Mouse (Mus musculus) megakaryocyte, embryonic 14.5 days (primary cell): ENCODE data around the gene Acot4.

Experiments
- FLI1 ChIP-seq: IDR thresholded peaks from 2 replicates; pipeline ENCODE4 v1.6.1; 2012; ENCODE audit warnings: low read length, inconsistent platforms, mixed read lengths
- GATA1 ChIP-seq: IDR thresholded peaks from 3 replicates; pipeline ENCODE4 v1.6.1; 2012; ENCODE audit warnings: mixed read lengths, low read length, inconsistent platforms, borderline replicate concordance

GRCm38 (mm10) chr12:84008251-84008650 lies 29.9 kb upstream of the Acot4 start:
- no peak for TF ChIP-seq GATA1
- no peak for TF ChIP-seq FLI1
